15 mouse cellular contexts compared by ENCODE assay signal in genomic region chr19:20005932-20006625, GRCm38 (mm10).
DNase-seq lines count a peak whose midpoint lies in the region; ATAC-seq and TF ChIP-seq lines count a peak whose summit lies in the region.
"Had no signal": no experiment of that assay in that cellular context is flagged by ENCODE, and none has a peak within 500 bp of the region (broad histone marks: within the 10 kb centered on the region; RNA-seq: fewer than 3 reads in every experiment).

No protein-coding gene starts in this region.

- H3K36me3 ChIP-seq in midbrain, embryonic 11.5 days (ENCODE audit: control insufficient read depth, insufficient read depth, low read length) = no peaks in the 10 kb centered on the region
- no peaks in the 10 kb centered on the region for H3K36me3 ChIP-seq in midbrain, embryonic 10.5 days
- no peaks in the 10 kb centered on the region for H3K36me3 ChIP-seq in forebrain, embryonic 16.5 days (ENCODE audit: control insufficient read depth, insufficient read depth)
- H3K36me3 ChIP-seq in midbrain, postnatal 0 days (ENCODE audit: insufficient read depth, low read length) = no peaks in the 10 kb centered on the region
- no peaks in the 10 kb centered on the region for H3K36me3 ChIP-seq in heart, embryonic 11.5 days (ENCODE audit: control insufficient read depth, insufficient read depth, low read length)
- H3K36me3 ChIP-seq: embryonic facial prominence, embryonic 12.5 days; G1E; intestine, embryonic 15.5 days had no signal

- H3K9ac ChIP-seq in midbrain, embryonic 11.5 days (ENCODE audit: low read length) = no peak overlapping the region
- H3K9ac ChIP-seq in forebrain, embryonic 16.5 days (replicated peaks; ENCODE audit: low read depth, low read length) = no peak overlapping the region
- H3K9ac ChIP-seq in midbrain, postnatal 0 days (replicated peaks; ENCODE audit: low read length, poor library complexity, severe bottlenecking) = no peak overlapping the region
- no peak overlapping the region for H3K9ac ChIP-seq in heart, embryonic 11.5 days (ENCODE audit: low read depth, low read length)
- H3K9ac ChIP-seq: embryonic facial prominence, embryonic 12.5 days; intestine, embryonic 15.5 days had no signal

- no peaks in the 10 kb centered on the region for H3K27me3 ChIP-seq in midbrain, embryonic 11.5 days (ENCODE audit: control insufficient read depth, insufficient read depth, low read length)
- H3K27me3 ChIP-seq in midbrain, embryonic 10.5 days (ENCODE audit: low read depth, poor library complexity, severe bottlenecking) = no peaks in the 10 kb centered on the region
- no peaks in the 10 kb centered on the region for H3K27me3 ChIP-seq in forebrain, embryonic 16.5 days (replicated peaks; ENCODE audit: control insufficient read depth, insufficient read depth, low read length)
- no peaks in the 10 kb centered on the region for H3K27me3 ChIP-seq in midbrain, postnatal 0 days (ENCODE audit: insufficient read depth, low read length)
- no peaks in the 10 kb centered on the region for H3K27me3 ChIP-seq in heart, embryonic 11.5 days (ENCODE audit: control insufficient read depth, insufficient read depth, low read length)
- H3K27me3 ChIP-seq: embryonic facial prominence, embryonic 12.5 days; intestine, embryonic 15.5 days had no signal

- no peak for TF ChIP-seq CTCF in midbrain, postnatal 0 days (IDR thresholded peaks at IDR 0.05)

- ATAC-seq in midbrain, embryonic 11.5 days (ENCODE audit: low FRiP score) = no peak
- ATAC-seq in forebrain, embryonic 16.5 days = peak; percentile 95
- no peak for ATAC-seq in midbrain, postnatal 0 days (ENCODE audit: low FRiP score)
- no peak for ATAC-seq in heart, embryonic 11.5 days (replicated peaks; ENCODE audit: insufficient number of reproducible peaks, low FRiP score, low TSS enrichment)
- ATAC-seq: intestine, embryonic 15.5 days had no signal

- DNase-seq in cerebellum, postnatal 10 days = peak; percentile 84 to 85
- DNase-seq in cerebellum, adult 8-10 months = no peak
- DNase-seq in midbrain, embryonic 11.5 days (ENCODE audit: low spot score, missing footprints) = peak; percentile 87
- DNase-seq in midbrain, embryonic 10.5 days (ENCODE audit: low spot score) = no peak
- peak; percentile 87 for DNase-seq in midbrain, postnatal 0 days (ENCODE audit: low spot score)
- DNase-seq in urinary bladder, postnatal 4 days (ENCODE audit: low spot score in 2 of 2) = no peak
- DNase-seq: heart, adult 11 months; kidney, postnatal 25 days; liver; thymus, postnatal 25 days had no signal

- no peak overlapping the region for H3K27ac ChIP-seq in midbrain, embryonic 11.5 days (ENCODE audit: low read depth, low read length)
- no peak overlapping the region for H3K27ac ChIP-seq in midbrain, embryonic 10.5 days (replicated peaks)
- H3K27ac ChIP-seq in forebrain, embryonic 16.5 days (ENCODE audit: low read length) = no peak overlapping the region
- H3K27ac ChIP-seq in midbrain, postnatal 0 days (ENCODE audit: low read depth, low read length) = no peak overlapping the region
- H3K27ac ChIP-seq in heart, embryonic 11.5 days (ENCODE audit: low read depth, low read length) = no peak overlapping the region
- H3K27ac ChIP-seq: embryonic facial prominence, embryonic 12.5 days; intestine, embryonic 15.5 days had no signal

- H3K4me3 ChIP-seq in midbrain, embryonic 11.5 days (ENCODE audit: low read depth, low read length) = no peak overlapping the region
- H3K4me3 ChIP-seq in midbrain, embryonic 10.5 days = no peak overlapping the region
- no peak overlapping the region for H3K4me3 ChIP-seq in forebrain, embryonic 16.5 days (replicated peaks; ENCODE audit: low read length)
- no peak overlapping the region for H3K4me3 ChIP-seq in midbrain, postnatal 0 days (ENCODE audit: low read depth, low read length)
- no peak overlapping the region for H3K4me3 ChIP-seq in heart, embryonic 11.5 days (ENCODE audit: low read depth, low read length)
- H3K4me3 ChIP-seq: embryonic facial prominence, embryonic 12.5 days; intestine, embryonic 15.5 days had no signal

- H3K4me2 ChIP-seq in midbrain, embryonic 11.5 days = no peak overlapping the region
- H3K4me2 ChIP-seq in forebrain, embryonic 16.5 days (ENCODE audit: low read length) = no peak overlapping the region; the same call in 1 of the 2 replicates
- H3K4me2 ChIP-seq in midbrain, postnatal 0 days (ENCODE audit: low read depth, low read length, poor library complexity, severe bottlenecking) = no peak overlapping the region
- no peak overlapping the region for H3K4me2 ChIP-seq in heart, embryonic 11.5 days
- H3K4me2 ChIP-seq: embryonic facial prominence, embryonic 12.5 days; intestine, embryonic 15.5 days had no signal

- H3K4me1 ChIP-seq in midbrain, embryonic 11.5 days (ENCODE audit: control insufficient read depth, insufficient read depth, low read length) = no peaks in the 10 kb centered on the region
- no peaks in the 10 kb centered on the region for H3K4me1 ChIP-seq in midbrain, embryonic 10.5 days
- peaks cover 8% of the 10 kb centered on the region for H3K4me1 ChIP-seq in forebrain, embryonic 16.5 days (replicated peaks; ENCODE audit: control insufficient read depth, insufficient read depth, low read length)
- H3K4me1 ChIP-seq in midbrain, postnatal 0 days (ENCODE audit: insufficient read depth, low read length) = no peaks in the 10 kb centered on the region
- no peaks in the 10 kb centered on the region for H3K4me1 ChIP-seq in heart, embryonic 11.5 days (ENCODE audit: control insufficient read depth, insufficient read depth, low read length)
- H3K4me1 ChIP-seq: embryonic facial prominence, embryonic 12.5 days; intestine, embryonic 15.5 days had no signal

- H3K9me3 ChIP-seq in midbrain, embryonic 11.5 days (ENCODE audit: control insufficient read depth, low read length) = no peaks in the 10 kb centered on the region
- H3K9me3 ChIP-seq in midbrain, embryonic 10.5 days (replicated peaks) = no peaks in the 10 kb centered on the region
- H3K9me3 ChIP-seq in forebrain, embryonic 16.5 days (ENCODE audit: control insufficient read depth, low read length) = no peaks in the 10 kb centered on the region
- H3K9me3 ChIP-seq in midbrain, postnatal 0 days (ENCODE audit: low read length) = peaks cover 6% of the 10 kb centered on the region; the same call in 1 of the 2 replicates
- H3K9me3 ChIP-seq in heart, embryonic 11.5 days (replicated peaks; ENCODE audit: control insufficient read depth, low read length) = no peaks in the 10 kb centered on the region
- H3K9me3 ChIP-seq: embryonic facial prominence, embryonic 12.5 days; G1E; intestine, embryonic 15.5 days had no signal

- WGBS in midbrain, embryonic 11.5 days = 65% methylated on average over 4 of the region's 4 CpGs
- 61% methylated on average over 4 of the region's 4 CpGs for WGBS in midbrain, embryonic 10.5 days
- 14% methylated on average over 4 of the region's 4 CpGs for WGBS in forebrain, embryonic 16.5 days
- 20% methylated on average over 4 of the region's 4 CpGs for WGBS in midbrain, postnatal 0 days
- 66% methylated on average over 4 of the region's 4 CpGs for WGBS in heart, embryonic 11.5 days (ENCODE audit: insufficient replicate concordance)

Comparison
In these comparisons a context has a peak if more than half of its experiments do, and no peak if none do; other contexts are left out.
1. DNase-seq: peak in cerebellum, postnatal 10 days (2 of 2), midbrain, embryonic 11.5 days (single experiment) and midbrain, postnatal 0 days (single experiment); none in cerebellum, adult 8-10 months (single experiment), midbrain, embryonic 10.5 days (single experiment) and urinary bladder, postnatal 4 days (0 of 2).